Comparison of ENCODE assay signal across 15 mouse cellular contexts in genomic region chr9:41221110-41221790, GRCm38 (mm10).
"Had no signal": no experiment of that assay in that cellular context is flagged by ENCODE, and none has a peak within 500 bp of the region (broad histone marks: within the 10 kb centered on the region; RNA-seq: fewer than 3 reads in every experiment).

No protein-coding gene starts in this region.

- ATAC-seq: midbrain, embryonic 13.5 days; midbrain, embryonic 15.5 days had no signal

- H3K36me3 ChIP-seq: midbrain, embryonic 13.5 days; midbrain, embryonic 15.5 days; neural tube, embryonic 13.5 days; stomach, embryonic 15.5 days had no signal

- H3K9me3 ChIP-seq: megakaryocyte, embryonic 14.5 days; midbrain, embryonic 13.5 days; midbrain, embryonic 15.5 days; neural tube, embryonic 13.5 days; stomach, embryonic 15.5 days had no signal

- DNase-seq: lung, adult 18-20 months; lung, embryonic 14.5 days; lung, postnatal 10 days; lung, postnatal 4 days; right cerebral cortex, postnatal 14 days; thymus, adult 2 months; thymus, postnatal 25 days; thymus, postnatal 4 days had no signal

- H3K4me3 ChIP-seq: megakaryocyte, embryonic 14.5 days; midbrain, embryonic 13.5 days; midbrain, embryonic 15.5 days; neural tube, embryonic 13.5 days; stomach, embryonic 15.5 days had no signal

- H3K4me2 ChIP-seq: lung, embryonic 14.5 days; midbrain, embryonic 11.5 days; midbrain, embryonic 13.5 days; midbrain, embryonic 15.5 days; neural tube, embryonic 13.5 days; stomach, embryonic 15.5 days had no signal

- H3K27me3 ChIP-seq: midbrain, embryonic 13.5 days; midbrain, embryonic 15.5 days; neural tube, embryonic 13.5 days; stomach, embryonic 15.5 days had no signal

- H3K9ac ChIP-seq: lung, embryonic 14.5 days; midbrain, embryonic 13.5 days; midbrain, embryonic 15.5 days; neural tube, embryonic 13.5 days; stomach, embryonic 15.5 days had no signal

- H3K4me1 ChIP-seq: neural tube, embryonic 13.5 days; stomach, embryonic 15.5 days had no signal

- H3K27ac ChIP-seq: midbrain, embryonic 13.5 days; midbrain, embryonic 15.5 days; neural tube, embryonic 13.5 days; stomach, embryonic 15.5 days; stomach, postnatal 0 days had no signal
